Mouse (Mus musculus): Measurements from ENCODE around the gene Kctd15. TPM values are rescaled to one million over a fixed set of nuclear protein-coding genes. Genes with fewer than 3 reads are reported as not detected.

Kctd15 gene
- polyA plus RNA-seq, 2 experiments from 2014 or later = not detected

DNA sequence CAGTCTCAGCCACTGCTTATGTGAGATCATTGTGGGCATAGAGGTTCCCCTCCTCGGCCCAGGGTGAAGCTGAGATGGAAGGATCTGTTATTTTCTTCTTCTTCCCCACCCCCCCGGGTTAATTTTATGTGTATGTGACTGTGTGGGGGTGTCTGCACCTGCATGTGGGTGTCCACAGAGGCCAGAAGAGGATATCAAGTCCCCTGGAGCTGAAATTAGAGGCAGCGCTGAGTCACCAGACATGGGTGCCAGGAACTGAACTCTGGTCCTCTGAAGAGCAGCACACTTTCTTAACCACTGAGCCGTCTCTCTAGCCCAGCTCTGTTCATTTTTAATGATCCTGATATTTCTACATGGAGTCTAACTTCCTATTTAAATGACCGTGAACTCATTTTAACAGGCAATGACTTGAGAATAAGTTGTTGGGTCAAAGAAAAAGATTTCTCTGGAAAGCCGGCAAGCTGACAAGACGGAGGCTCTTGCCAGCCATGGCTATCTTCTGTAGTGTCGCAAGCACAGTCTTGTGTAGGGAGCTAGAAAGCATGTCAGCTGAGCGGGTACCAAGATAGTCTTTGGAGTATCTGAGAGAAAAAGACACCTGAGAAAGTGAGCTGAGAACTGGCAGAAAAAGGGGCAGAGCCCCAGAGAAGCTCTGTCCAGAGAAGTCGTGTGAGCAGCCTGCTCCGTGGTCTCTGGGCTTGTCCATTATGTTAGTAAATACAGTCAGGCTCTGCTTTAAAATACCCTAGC, 38.2 kb downstream of the Kctd15 start:
- no peak for ATAC-seq

DNA sequence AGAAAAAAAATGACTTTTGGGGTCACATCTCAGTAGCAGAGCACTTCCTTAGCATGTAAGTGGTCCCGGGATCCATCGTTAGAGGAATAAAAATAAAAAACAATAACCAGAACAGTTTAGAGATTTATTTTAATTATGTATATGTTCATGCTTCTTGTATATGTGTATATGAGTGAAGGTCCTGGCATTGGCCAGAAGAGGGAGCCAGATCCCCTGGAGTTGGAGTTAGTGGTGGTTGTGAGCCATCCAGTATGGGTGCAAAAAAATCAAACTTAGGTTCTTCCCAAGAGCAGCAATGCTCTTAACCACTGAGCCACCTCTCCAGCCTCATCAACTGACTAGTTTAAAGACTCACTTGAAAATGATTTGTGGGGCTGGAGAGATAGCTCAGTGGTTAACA, 40.3 kb downstream of the Kctd15 start:
- no peak for ATAC-seq

DNA sequence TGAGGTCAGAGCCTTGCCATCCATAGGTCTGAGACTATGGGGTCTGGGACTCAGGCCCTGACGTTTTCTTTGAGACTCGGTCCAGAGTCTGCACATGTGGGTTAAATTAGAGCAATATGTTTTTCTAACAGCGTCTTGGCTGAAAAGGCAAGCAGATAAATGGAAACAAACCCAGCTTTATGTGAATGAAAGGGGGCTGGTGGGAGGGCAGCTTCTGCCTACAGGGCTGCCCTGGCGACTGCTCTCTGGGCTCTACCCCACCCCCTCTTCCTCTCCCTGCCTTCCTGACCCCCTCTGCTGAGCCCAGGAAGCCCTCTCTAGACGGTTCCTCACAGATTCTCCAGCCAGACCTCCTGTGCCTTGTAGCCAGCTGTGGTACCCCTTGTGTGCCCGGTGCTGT, 46.1 kb downstream of the Kctd15 start:
- no peak for ATAC-seq

DNA sequence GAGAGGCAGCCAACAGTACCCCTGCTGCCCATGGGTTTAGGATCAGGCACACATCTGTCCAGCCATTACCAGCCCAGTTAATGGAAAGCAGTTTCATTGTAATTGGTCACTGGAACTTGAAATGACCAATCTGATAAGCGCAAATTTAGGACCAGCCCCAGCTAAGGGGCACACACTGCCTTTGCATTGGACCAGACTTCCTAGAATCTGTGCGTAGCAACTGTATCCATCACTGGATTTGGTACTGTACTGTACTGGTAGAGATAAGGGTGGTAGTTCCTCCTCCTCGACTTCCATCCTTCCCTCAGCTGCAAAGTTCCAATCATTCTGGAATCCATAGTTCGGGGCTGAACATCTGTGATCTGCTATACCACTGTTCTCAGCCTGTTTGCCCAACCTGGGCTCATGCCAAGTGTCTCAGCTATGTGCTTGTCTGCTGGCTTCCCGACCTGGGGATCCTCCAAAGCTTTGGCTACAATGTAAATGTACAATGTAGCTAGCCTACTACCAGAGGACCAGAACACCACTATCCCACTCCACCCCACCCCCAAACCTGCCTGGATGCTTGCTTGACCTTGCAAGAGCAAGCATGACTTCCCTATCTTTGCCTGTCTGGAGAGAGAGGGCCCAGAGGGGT, 49.1 kb downstream of the Kctd15 start:
- no peak for ATAC-seq

DNA sequence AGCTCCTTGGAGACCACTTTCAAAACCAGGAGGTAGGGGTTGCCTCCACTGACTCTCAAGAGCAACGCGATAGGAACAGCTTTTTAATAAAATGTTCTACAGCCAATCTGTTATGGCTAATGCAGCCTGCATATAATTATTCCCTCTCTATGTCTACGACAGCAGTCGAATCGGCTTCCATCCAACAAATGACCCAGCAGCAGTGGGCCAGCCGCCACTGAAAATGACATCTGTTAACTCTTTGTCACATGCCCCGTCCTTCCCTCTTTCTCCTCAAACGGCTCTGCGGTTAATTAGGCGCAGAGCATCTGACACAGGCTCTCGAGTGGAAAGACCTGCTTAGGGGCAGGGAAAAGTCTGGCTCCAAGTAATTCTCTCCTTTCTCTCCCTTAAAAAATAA, 49.8 kb downstream of the Kctd15 start:
- ATAC-seq = no peak

DNA sequence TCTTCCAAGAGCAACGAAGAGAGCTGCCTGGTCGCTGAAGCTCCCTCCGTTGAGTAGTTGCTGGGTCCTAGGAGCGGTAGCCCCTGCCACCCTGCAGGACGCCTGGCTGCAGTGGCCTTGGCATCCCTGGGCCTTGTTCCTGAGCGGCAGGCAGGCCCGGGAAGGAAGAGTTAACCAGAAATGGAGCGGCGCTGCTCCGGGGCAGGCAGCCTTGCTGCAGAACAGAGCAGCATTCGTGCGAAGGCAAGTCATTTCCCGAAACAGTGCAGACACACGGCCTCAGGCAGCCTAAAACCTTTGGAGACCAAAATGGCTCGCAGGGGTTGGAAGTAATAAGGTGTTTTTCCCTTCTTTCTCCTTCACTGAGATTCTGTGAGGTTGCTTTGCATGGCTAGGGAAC, 50.5 kb downstream of the Kctd15 start:
- no peak for ATAC-seq

DNA sequence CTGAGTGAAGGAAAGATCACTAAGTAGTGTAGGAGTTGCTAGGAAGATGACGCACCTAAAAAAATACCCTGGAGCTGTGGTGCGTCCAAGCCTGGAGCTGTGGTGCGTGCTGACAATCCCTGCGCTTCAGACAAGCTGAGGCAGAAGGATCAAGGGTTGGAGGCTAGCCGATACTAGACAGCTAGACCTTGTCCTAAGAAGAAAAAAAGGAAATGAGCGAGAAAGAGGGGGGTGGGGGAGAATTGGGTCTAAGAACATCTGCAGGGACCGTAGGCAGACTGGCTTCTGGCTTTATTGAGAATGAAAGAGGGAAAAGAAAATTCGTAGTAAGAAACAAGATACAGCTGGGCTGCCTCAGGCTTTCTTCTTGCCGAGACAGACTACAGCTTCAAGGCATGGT, 58.0 kb downstream of the Kctd15 start:
- ATAC-seq = no peak

DNA sequence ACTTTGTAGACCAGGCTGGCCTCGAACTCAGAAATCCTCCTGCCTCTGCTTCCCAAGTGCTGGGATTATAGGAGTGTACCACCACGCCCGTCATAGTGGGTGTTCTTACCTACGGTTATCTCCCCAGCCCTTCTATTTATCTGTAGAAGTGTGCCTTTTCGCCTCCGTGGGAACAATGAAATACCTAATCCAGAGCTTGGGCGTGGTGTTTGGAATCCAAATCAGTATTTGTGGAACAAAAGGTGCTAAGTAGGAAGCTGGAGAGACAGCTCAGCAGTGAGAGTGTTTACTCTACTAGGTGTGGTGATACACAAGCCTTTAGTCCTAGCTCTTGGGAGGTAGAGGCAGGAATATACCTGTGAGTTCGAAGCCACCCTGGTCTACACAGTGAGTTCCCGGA, 58.5 kb downstream of the Kctd15 start:
- ATAC-seq = no peak

DNA sequence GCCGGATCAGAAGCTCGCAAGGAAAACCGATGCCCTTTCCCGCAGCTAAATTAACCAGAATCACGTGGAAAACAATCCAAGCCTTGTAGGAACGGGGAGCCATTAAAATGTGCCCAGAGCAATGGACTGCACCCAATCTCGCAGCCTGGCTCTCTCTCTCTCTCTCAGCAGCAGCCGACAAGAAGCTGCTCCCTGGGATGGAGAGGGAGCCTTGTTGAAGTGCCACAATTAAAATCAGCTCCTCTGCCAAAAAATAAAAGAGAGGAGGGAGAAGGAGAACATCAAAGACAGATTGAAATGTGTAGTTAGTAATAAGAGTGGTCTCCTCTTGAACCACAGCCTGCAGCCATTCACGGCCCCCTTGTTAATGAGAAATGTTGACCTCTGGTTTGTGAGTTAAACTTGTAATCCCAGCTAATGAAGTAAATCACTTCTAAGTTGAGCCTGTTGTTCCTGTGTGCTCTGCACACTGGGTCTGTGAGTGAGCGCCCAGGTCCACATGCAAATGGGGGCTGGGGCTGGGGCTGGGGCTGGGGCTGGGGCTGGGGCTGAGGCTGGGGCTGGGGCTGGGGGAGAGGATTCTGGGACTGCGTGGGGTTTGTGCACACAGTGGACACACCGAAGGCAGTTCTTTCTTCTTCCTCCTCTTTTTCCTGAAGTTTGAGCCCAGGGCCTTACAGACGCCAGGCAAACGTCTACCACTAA, 59.8 kb downstream of the Kctd15 start:
- no peak for ATAC-seq

DNA sequence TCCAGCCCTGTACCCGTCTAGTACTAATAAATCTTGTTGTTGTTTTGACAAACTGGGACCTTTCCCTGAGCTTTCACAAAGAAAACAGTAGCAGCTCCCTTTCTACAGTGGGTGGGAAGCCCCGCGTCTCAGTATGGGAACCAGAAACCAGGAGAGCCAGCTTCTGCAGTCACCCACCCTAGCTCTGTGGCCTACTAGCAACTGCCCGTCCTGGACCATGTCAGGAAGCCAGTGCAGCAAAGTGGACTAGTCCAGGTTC, 61.3 kb downstream of the Kctd15 start:
- ATAC-seq = no peak

DNA sequence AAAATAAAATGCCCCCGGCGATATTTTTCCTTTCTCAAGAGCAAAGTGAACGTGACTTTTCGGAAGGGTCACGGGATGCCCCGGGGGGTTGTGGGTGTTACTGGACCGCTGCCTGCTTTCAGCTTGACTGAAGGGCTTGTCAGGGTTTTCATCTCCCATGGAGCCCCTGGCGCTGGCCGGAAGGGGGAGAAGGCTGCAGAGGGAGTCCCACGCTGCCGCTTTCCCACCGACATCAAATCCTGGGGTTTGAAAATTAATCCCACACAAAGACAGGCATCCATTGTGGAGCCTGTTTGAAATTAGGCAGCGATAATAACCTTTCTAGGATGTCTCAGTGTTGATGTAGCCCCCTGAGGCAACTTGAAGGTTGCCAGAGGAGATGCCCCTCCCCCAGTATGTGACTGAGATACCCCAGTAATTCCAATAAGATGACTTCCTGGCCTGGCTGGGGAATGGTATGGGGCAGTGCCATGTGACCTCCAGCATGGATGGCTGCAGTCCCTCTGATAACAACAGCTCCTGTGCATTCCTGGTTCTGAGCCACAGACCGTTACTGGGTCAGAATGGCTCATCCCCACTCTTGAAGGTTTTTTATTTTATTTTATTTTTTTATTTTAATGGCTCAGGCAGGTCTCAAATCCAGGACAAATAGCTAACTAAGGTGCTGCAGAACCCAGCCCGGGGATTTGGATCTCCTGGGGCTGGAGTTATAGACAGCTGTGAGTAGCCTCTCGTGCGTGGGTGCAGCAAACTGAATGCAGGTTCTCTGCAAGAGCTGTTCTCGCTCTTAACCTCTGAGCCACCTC, 61.8 kb downstream of the Kctd15 start:
- no peak for ATAC-seq

DNA sequence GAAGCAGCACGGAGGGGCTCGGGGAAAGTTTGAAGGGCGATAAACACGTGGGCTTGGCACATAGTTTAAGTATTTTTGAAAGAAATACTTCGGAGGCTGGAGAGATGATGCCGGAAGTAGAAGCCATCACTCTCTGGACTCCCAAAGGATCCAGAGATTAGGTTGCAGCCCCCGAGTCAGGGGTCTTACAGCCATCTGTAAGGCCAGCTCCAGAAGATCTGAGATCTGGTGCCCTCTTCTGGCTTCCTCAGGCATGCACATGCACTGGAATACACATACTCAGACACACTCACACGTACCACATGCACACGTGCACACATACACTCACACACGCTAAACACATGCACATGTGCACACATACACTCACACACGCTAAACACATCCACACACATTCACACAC, 65.8 kb downstream of the Kctd15 start:
- ATAC-seq = no peak

Other genes starting within 250 kb of the Kctd15 start
- gene Chst8, start 156.0 kb upstream of the Kctd15 start, polyA plus RNA-seq (2017; shearing (Covaris generic)) = under 1 TPM in 1 of 2 experiments, not detected in 1; 0.15 TPM